Comparison of ENCODE assay signal across 8 mouse cellular contexts in genomic region chr17:47694442-47694502, GRCm38 (mm10). TPM values are rescaled to one million over a fixed set of nuclear protein-coding genes. Genes with fewer than 3 reads are reported as not detected.
DNase-seq lines count a peak whose midpoint lies in the region; ATAC-seq and TF ChIP-seq lines count a peak whose summit lies in the region.

TSS of gene Gm21981 (minus strand) at chr17:47694455.

- no peak for DNase-seq in liver, adult 2 months (ENCODE audit: extremely low read depth, low read depth, low spot score)
- no peak for DNase-seq in liver
- DNase-seq in embryonic facial prominence, embryonic 14.5 days (ENCODE audit: low spot score), result no peak
- no peak for DNase-seq in thymus, postnatal 10 days (ENCODE audit: low spot score in 2 of 2)
- DNase-seq in kidney, adult 9 months, result no peak

- H3K36me3 ChIP-seq in liver, adult 2 months (ENCODE audit: control insufficient read depth, insufficient read depth, low read length), result no peaks in the 10 kb centered on the region
- 0 out of 2 replicates have a peak, but pooled peaks cover 4% of the 10 kb centered on the region for H3K36me3 ChIP-seq in embryonic facial prominence, embryonic 14.5 days (ENCODE audit: control insufficient read depth, insufficient read depth, low read length)
- no peaks in the 10 kb centered on the region; the same call in 1 of the 2 replicates for H3K36me3 ChIP-seq in intestine, postnatal 0 days (ENCODE audit: control insufficient read depth, insufficient read depth)
- no peaks in the 10 kb centered on the region for H3K36me3 ChIP-seq in neural tube, embryonic 14.5 days (ENCODE audit: control insufficient read depth, insufficient read depth, low read length)

- no peak for TF ChIP-seq CTCF in liver, adult 2 months (IDR thresholded peaks at IDR 0.05; ENCODE audit: low read depth, low read length)
- TF ChIP-seq CTCF in intestine, postnatal 0 days (IDR thresholded peaks at IDR 0.05; ENCODE audit: low read depth), result no peak

- no peak for ATAC-seq in embryonic facial prominence, embryonic 14.5 days (ENCODE audit: low read depth)
- no peak for ATAC-seq in intestine, postnatal 0 days
- ATAC-seq in neural tube, embryonic 14.5 days (ENCODE audit: low read depth), result no peak
- no peak for ATAC-seq in cerebellum, adult (ENCODE audit: insufficient number of reproducible peaks, low FRiP score, low TSS enrichment)

- no peaks in the 10 kb centered on the region for H3K27me3 ChIP-seq in liver, adult 2 months (ENCODE audit: control insufficient read depth, insufficient read depth, low read length)
- H3K27me3 ChIP-seq in embryonic facial prominence, embryonic 14.5 days (replicated peaks; ENCODE audit: control insufficient read depth, insufficient read depth, low read length), result no peaks in the 10 kb centered on the region
- no peaks in the 10 kb centered on the region for H3K27me3 ChIP-seq in intestine, postnatal 0 days (replicated peaks; ENCODE audit: control insufficient read depth, insufficient read depth, low read length)
- no peaks in the 10 kb centered on the region for H3K27me3 ChIP-seq in neural tube, embryonic 14.5 days (ENCODE audit: control insufficient read depth, insufficient read depth, low read length)

- no peaks in the 10 kb centered on the region for H3K9me3 ChIP-seq in embryonic facial prominence, embryonic 14.5 days (ENCODE audit: control insufficient read depth, low read length)
- no peaks in the 10 kb centered on the region for H3K9me3 ChIP-seq in intestine, postnatal 0 days (ENCODE audit: control insufficient read depth)
- no peaks in the 10 kb centered on the region for H3K9me3 ChIP-seq in neural tube, embryonic 14.5 days (ENCODE audit: control insufficient read depth, low read length)

- peaks cover 6% of the 10 kb centered on the region for H3K4me1 ChIP-seq in liver, adult 2 months (ENCODE audit: control insufficient read depth, insufficient read depth, low read length)
- no peaks in the 10 kb centered on the region; the same call in 1 of the 2 replicates for H3K4me1 ChIP-seq in embryonic facial prominence, embryonic 14.5 days (ENCODE audit: control insufficient read depth, insufficient read depth, low read length)
- H3K4me1 ChIP-seq in intestine, postnatal 0 days (replicated peaks; ENCODE audit: control insufficient read depth, insufficient read depth, low read length), result peaks cover under 1% of the 10 kb centered on the region; the same call in 1 of the 2 replicates
- peaks cover 8% of the 10 kb centered on the region for H3K4me1 ChIP-seq in neural tube, embryonic 14.5 days (ENCODE audit: control insufficient read depth, insufficient read depth, low read length)

- H3K79me2 ChIP-seq in liver, adult 2 months (ENCODE audit: control insufficient read depth, insufficient read depth, low read length), result no peaks in the 10 kb centered on the region; the same call in 1 of the 2 replicates

- peak within 1 kb of the TSS; percentile 81 for H3K27ac ChIP-seq in liver, adult 2 months (replicated peaks; ENCODE audit: insufficient read depth, low read depth, low read length)
- H3K27ac ChIP-seq in embryonic facial prominence, embryonic 14.5 days (replicated peaks; ENCODE audit: low read depth, low read length), result peak within 1 kb of the TSS; percentile 63
- peak within 1 kb of the TSS; percentile 35 for H3K27ac ChIP-seq in intestine, postnatal 0 days (ENCODE audit: low read depth, low read length)
- H3K27ac ChIP-seq in neural tube, embryonic 14.5 days (ENCODE audit: low read depth, low read length), result peak within 1 kb of the TSS; percentile 69

- TF ChIP-seq POLR2A in liver, adult 2 months (IDR thresholded peaks at IDR 0.05; ENCODE audit: extremely low read depth, insufficient read depth, low read length), result no peak

- peak within 1 kb of the TSS; percentile 88 for H3K9ac ChIP-seq in liver, adult 2 months (ENCODE audit: low read depth, low read length)
- peak within 1 kb of the TSS; percentile 87 for H3K9ac ChIP-seq in embryonic facial prominence, embryonic 14.5 days (ENCODE audit: low read depth, low read length)
- peak within 1 kb of the TSS; percentile 74 for H3K9ac ChIP-seq in intestine, postnatal 0 days (ENCODE audit: low read depth, low read length)
- peak within 1 kb of the TSS; percentile 83 for H3K9ac ChIP-seq in neural tube, embryonic 14.5 days (replicated peaks; ENCODE audit: low read depth, low read length)

- WGBS in liver, adult 2 months, result 2% methylated on average over 3 of the region's 3 CpGs
- no CpG with 5 or more reads among the region's 3 CpGs for WGBS in embryonic facial prominence, embryonic 14.5 days
- 2% methylated on average over 3 of the region's 3 CpGs for WGBS in intestine, postnatal 0 days
- WGBS in neural tube, embryonic 14.5 days, result 0% methylated on average over 3 of the region's 3 CpGs

- peak within 1 kb of the TSS; percentile 72 for H3K4me3 ChIP-seq in liver, adult 2 months (ENCODE audit: insufficient read depth, low read depth, low read length)
- peak within 1 kb of the TSS; percentile 85 for H3K4me3 ChIP-seq in embryonic facial prominence, embryonic 14.5 days (ENCODE audit: low read depth, low read length)
- H3K4me3 ChIP-seq in intestine, postnatal 0 days (ENCODE audit: low read depth, low read length), result peak within 1 kb of the TSS; percentile 79
- peak within 1 kb of the TSS; percentile 61 for H3K4me3 ChIP-seq in neural tube, embryonic 14.5 days (ENCODE audit: low read depth, low read length)

- H3K4me2 ChIP-seq in embryonic facial prominence, embryonic 14.5 days (ENCODE audit: low read depth, low read length), result peak within 1 kb of the TSS; percentile 84
- H3K4me2 ChIP-seq in intestine, postnatal 0 days (replicated peaks; ENCODE audit: low read depth), result peak within 1 kb of the TSS; percentile 93
- peak within 1 kb of the TSS; percentile 78 for H3K4me2 ChIP-seq in neural tube, embryonic 14.5 days (ENCODE audit: low read depth, low read length)

RNA-seq across cellular contexts. Expression of gene Gm21981, which starts in this region (rescaled TPM):
- total RNA-seq in liver, adult 2 months (2014; rRNA removed), result 0.09 and 0.27 TPM in 2 replicates
- polyA plus RNA-seq in liver, adult 2 months (2012; rRNA removed), result 0.36 and 0.46 TPM in 2 replicates
- polyA plus RNA-seq in embryonic facial prominence, embryonic 14.5 days (2014; fragmentation: Nextera tagmentation; extraction: Ambion mirVana), result 1.5 and 2.1 TPM in 2 replicates
- 0.12 TPM in 1 of 2 replicates, not detected in the other for polyA plus RNA-seq in intestine, postnatal 0 days (2015; fragmentation: Nextera tagmentation; extraction: Ambion mirVana)
- 2.0 and 7.7 TPM in 2 replicates for polyA plus RNA-seq in neural tube, embryonic 14.5 days (2014; fragmentation: Nextera tagmentation; extraction: Ambion mirVana)
